Mouse (Mus musculus) thymus, adult 2 months (tissue): ENCODE measurements at regions not wholly inside any gene's neighbourhood (a gene's known extent, or its start where the extent isn't known, plus 50 kb on each side); places are given as distances from the start of the nearest gene placed in this dataset.

Experiments used
- DNase-seq: peaks from one replicate; pipeline ENCODE4 v3.0.0; 2021
- H3K27ac ChIP-seq: fragments of 200-500 bp; 2 replicates; pipeline ENCODE4 v1.5.1; 2012; ENCODE audit warnings: low read length, control low read depth; ENCODE audit not compliant: control insufficient read depth, insufficient read depth
- H3K27me3 ChIP-seq: fragments of 200-500 bp; 2 replicates; pipeline ENCODE4 v1.6.1; 2012; ENCODE audit warnings: mild to moderate bottlenecking, low read length, moderate library complexity, mixed read lengths; ENCODE audit not compliant: control insufficient read depth, insufficient read depth
- H3K36me3 ChIP-seq: fragments of 200-500 bp; 2 replicates; pipeline ENCODE4 v1.6.1; 2012; ENCODE audit warnings: mild to moderate bottlenecking, low read length, moderate library complexity; ENCODE audit not compliant: control insufficient read depth, insufficient read depth
- H3K4me1 ChIP-seq: fragments of 200-500 bp; replicated peaks from 2 replicates; pipeline ENCODE4 v1.6.1; 2012; ENCODE audit warnings: low read length; ENCODE audit not compliant: control insufficient read depth, insufficient read depth
- H3K4me3 ChIP-seq: fragments of 200-500 bp; 2 replicates; pipeline ENCODE4 v1.5.1; 2012; ENCODE audit warnings: mild to moderate bottlenecking, low read length, control low read depth, moderate library complexity; ENCODE audit not compliant: control insufficient read depth, insufficient read depth
- CTCF ChIP-seq: fragments of 200-500 bp; IDR thresholded peaks from 2 replicates; pipeline ENCODE4 v1.5.1; 2012; ENCODE audit warnings: mild to moderate bottlenecking, control low read depth, low read length, moderate library complexity, borderline replicate concordance; ENCODE audit not compliant: control insufficient read depth, poor library complexity, insufficient read depth; ENCODE audit errors: extremely low read depth
- POLR2A ChIP-seq: fragments of 200-500 bp; IDR thresholded peaks from 2 replicates; pipeline ENCODE4 v1.6.1; 2012; ENCODE audit warnings: mild to moderate bottlenecking, low read length, control low read depth, moderate library complexity; ENCODE audit not compliant: control insufficient read depth, poor library complexity, insufficient read depth; ENCODE audit errors: extremely low read depth
- WGBS: fragments of 180-500 bp; shearing (Covaris S2); methylation state at CpG from one replicate; pipeline ENCODE4 v1.1.7; 2018; 5-methylcytosine and 5-hydroxymethylcytosine counted together

DNA sequence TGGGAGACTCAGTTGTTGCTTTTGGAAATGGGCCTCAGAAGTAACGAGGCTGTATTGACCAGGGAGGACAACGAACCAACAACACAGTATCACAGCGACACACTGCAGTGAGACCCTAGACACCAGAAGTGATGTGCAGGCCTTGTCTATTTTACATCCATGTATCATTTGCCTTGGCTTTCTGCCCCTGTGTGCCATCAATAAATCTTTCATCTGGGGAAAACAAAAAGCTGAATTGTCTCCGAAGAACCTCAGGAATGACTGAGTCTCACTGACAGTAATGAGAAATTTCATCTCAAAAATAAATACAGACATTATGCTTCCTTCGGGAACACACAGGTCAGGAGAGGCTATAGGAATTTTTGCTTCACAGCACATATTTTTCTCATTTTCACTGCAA is 68.7 kb upstream of the Tnfsf11 start:
- no peak overlapping the region for H3K27ac ChIP-seq
- no peaks in the 10 kb centered on the region for H3K27me3 ChIP-seq
- no peaks in the 10 kb centered on the region for H3K36me3 ChIP-seq
- H3K4me1 ChIP-seq, result no peaks in the 10 kb centered on the region
- H3K4me3 ChIP-seq, result no peak overlapping the region
- no peak for DNase-seq
- WGBS, result 97% methylated on average over 5 of the region's 5 CpGs
- TF ChIP-seq CTCF, result no peak
- TF ChIP-seq POLR2A, result no peak

GRCm38 (mm10) chr14:78375746-78376495 is 68.1 kb upstream of the Tnfsf11 start:
- Histone ChIP-seq H3K36me3 (no peaks in the 10 kb centered on the region), H3K27me3 (no peaks in the 10 kb centered on the region), H3K4me1 (no peaks in the 10 kb centered on the region), H3K4me3 (no peak overlapping the region), H3K27ac (no peak overlapping the region)
- no peak for DNase-seq
- 91% methylated on average over 3 of the region's 3 CpGs for WGBS
- TF ChIP-seq CTCF (no peak), POLR2A (no peak)

GRCm38 (mm10) chr14:78372102-78372501 is 64.3 kb upstream of the Tnfsf11 start:
- 93% methylated on average over 1 of the region's 1 CpGs for WGBS
- no peak overlapping the region for H3K27ac ChIP-seq
- no peak overlapping the region for H3K4me3 ChIP-seq
- no peaks in the 10 kb centered on the region for H3K27me3 ChIP-seq
- H3K4me1 ChIP-seq, result no peaks in the 10 kb centered on the region
- TF ChIP-seq POLR2A (no peak), CTCF (no peak)
- H3K36me3 ChIP-seq, result no peaks in the 10 kb centered on the region
- no peak for DNase-seq

- WGBS, result 97% methylated on average over 4 of the region's 4 CpGs
Measured at GRCm38 (mm10) chr14:78368881-78369280, 61.0 kb upstream of the Tnfsf11 start.

DNA sequence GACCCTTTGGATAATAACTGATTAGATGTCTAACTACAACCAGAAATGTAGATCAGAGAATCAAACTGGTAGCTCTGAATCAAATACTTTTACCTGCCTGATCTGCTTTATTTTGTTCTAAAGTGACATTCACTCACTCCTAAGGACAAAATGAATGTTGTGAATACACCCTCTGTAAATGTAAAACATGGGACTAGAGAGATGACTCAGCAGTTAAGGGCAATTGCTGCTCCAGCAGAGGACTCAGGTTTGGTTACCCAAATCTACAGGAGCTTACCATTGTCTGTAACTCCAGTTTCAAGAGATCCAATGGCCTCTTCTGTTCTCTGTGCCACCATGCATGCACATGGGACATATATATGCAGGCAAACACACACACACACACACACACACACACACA is 57.0 kb upstream of the Tnfsf11 start:
- H3K4me1 ChIP-seq, result no peaks in the 10 kb centered on the region
- TF ChIP-seq POLR2A (no peak), CTCF (no peak)
- no peak overlapping the region for H3K27ac ChIP-seq
- H3K27me3 ChIP-seq, result no peaks in the 10 kb centered on the region
- no peaks in the 10 kb centered on the region for H3K36me3 ChIP-seq
- H3K4me3 ChIP-seq, result no peak overlapping the region
- DNase-seq, result no peak

More at GRCm38 (mm10) chr14:78368881-78369280, 61.0 kb upstream of the Tnfsf11 start:
- Histone ChIP-seq H3K27me3 (no peaks in the 10 kb centered on the region), H3K4me1 (no peaks in the 10 kb centered on the region), H3K4me3 (no peak overlapping the region), H3K27ac (no peak overlapping the region), H3K36me3 (no peaks in the 10 kb centered on the region)
- TF ChIP-seq CTCF (no peak), POLR2A (no peak)
- DNase-seq, result no peak

DNA sequence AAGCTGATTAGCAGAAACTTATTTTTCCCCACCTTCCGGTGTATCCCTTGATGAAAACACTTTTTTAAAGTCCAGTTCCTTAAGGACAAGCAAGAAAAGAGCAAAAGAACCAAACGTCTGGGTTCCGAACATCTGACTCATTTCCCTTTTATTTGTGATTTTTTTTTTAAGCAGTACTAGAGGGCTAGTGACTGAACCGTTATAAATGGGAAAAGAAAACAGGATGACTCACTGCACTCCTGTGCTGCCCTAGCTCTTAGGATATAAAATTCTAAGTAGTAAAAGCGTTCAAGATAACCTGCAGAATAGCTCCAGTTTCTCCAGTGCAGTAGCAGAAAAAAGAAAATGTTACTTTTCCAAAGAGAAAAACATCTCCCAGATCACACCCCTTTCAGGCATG is 55.3 kb upstream of the Tnfsf11 start:
- Histone ChIP-seq H3K36me3 (no peaks in the 10 kb centered on the region), H3K27ac (no peak overlapping the region), H3K27me3 (no peaks in the 10 kb centered on the region), H3K4me1 (0 out of 2 replicates have a peak, but pooled peaks cover 2% of the 10 kb centered on the region), H3K4me3 (no peak overlapping the region)
- DNase-seq, result no peak
- WGBS, result 81% methylated on average over 5 of the region's 5 CpGs
- TF ChIP-seq CTCF, result no peak
- TF ChIP-seq POLR2A, result no peak
